Mouse (Mus musculus): Measurements from ENCODE around the gene Cygb. TPM values are rescaled to one million over a fixed set of nuclear protein-coding genes. Genes with fewer than 3 reads are reported as not detected.

The Cygb gene
- polyA plus RNA-seq, 1 experiment from 2014 or later = 2.7 TPM

GRCm38 (mm10) chr11:116659027-116659621 is 5.0 kb upstream of the Cygb start:
- H3K9me3 ChIP-seq (replicated peaks) = no peaks in the 10 kb centered on the region
- WGBS = 78% methylated on average over 15 of the region's 15 CpGs
- peaks cover 74% of the 10 kb centered on the region for H3K4me1 ChIP-seq
- H3K27ac ChIP-seq = peak overlapping the region; percentile 51; the same call in 1 of the 2 replicates
- H3K4me3 ChIP-seq = no peak overlapping the region
- peaks cover 55% of the 10 kb centered on the region for H3K27me3 ChIP-seq (ENCODE audit: low read depth, poor library complexity, severe bottlenecking)
- no peak for DNase-seq (ENCODE audit: low spot score)
- H3K36me3 ChIP-seq = no peaks in the 10 kb centered on the region

GRCm38 (mm10) chr11:116658238-116658637 is 4.1 kb upstream of the Cygb start:
- peak overlapping the region; percentile 83 for H3K27ac ChIP-seq
- 70% methylated on average over 10 of the region's 10 CpGs for WGBS
- peak overlapping the region; percentile 43; the same call in 1 of the 2 replicates for H3K4me3 ChIP-seq
- DNase-seq (ENCODE audit: low spot score) = no peak
- peaks cover 55% of the 10 kb centered on the region for H3K27me3 ChIP-seq (ENCODE audit: low read depth, poor library complexity, severe bottlenecking)
- H3K4me1 ChIP-seq = peaks cover 74% of the 10 kb centered on the region
- H3K36me3 ChIP-seq = no peaks in the 10 kb centered on the region
- H3K9me3 ChIP-seq (replicated peaks) = no peaks in the 10 kb centered on the region

GRCm38 (mm10) chr11:116657311-116658223 is 3.5 kb upstream of the Cygb start:
- Histone ChIP-seq H3K27me3 (ENCODE audit: low read depth, poor library complexity, severe bottlenecking) (peaks cover 55% of the 10 kb centered on the region), H3K27ac (peak overlapping the region; percentile 83), H3K36me3 (no peaks in the 10 kb centered on the region), H3K9me3 (replicated peaks) (no peaks in the 10 kb centered on the region), H3K4me3 (peak overlapping the region; percentile 43), H3K4me1 (peaks cover 74% of the 10 kb centered on the region)
- WGBS = 12% methylated on average over 22 of the region's 22 CpGs
- peak; percentile 90 for DNase-seq (ENCODE audit: low spot score)

- 81% methylated on average over 16 of the region's 16 CpGs for WGBS
- Histone ChIP-seq H3K27me3 (ENCODE audit: low read depth, poor library complexity, severe bottlenecking) (peaks cover 55% of the 10 kb centered on the region), H3K27ac (peak overlapping the region; percentile 83), H3K4me1 (peaks cover 69% of the 10 kb centered on the region), H3K36me3 (no peaks in the 10 kb centered on the region), H3K4me3 (peak overlapping the region; percentile 43; the same call in 1 of the 2 replicates), H3K9me3 (replicated peaks) (no peaks in the 10 kb centered on the region)
- no peak for DNase-seq (ENCODE audit: low spot score)
These were observed 2.5 kb upstream of the Cygb start for GRCm38 (mm10) chr11:116656348-116657191.

- Histone ChIP-seq H3K9me3 (replicated peaks) (no peaks in the 10 kb centered on the region), H3K4me3 (peak overlapping the region; percentile 66), H3K27ac (peak overlapping the region; percentile 69), H3K36me3 (no peaks in the 10 kb centered on the region), H3K4me1 (peaks cover 72% of the 10 kb centered on the region), H3K27me3 (ENCODE audit: low read depth, poor library complexity, severe bottlenecking) (peaks cover 62% of the 10 kb centered on the region)
- under 1% methylated on average over 47 of the region's 47 CpGs for WGBS
- peak; percentile 69 for DNase-seq (ENCODE audit: low spot score)
These were observed 348 bp downstream of the Cygb start for GRCm38 (mm10) chr11:116653709-116654221.

GRCm38 (mm10) chr11:116653234-116653633 is 879 bp downstream of the Cygb start, which contains the start of gene Prcd:
Gene Prcd, plus strand, starts transcription at chr11:116653534.
- Histone ChIP-seq H3K4me1 (peaks cover 74% of the 10 kb centered on the region), H3K36me3 (no peaks in the 10 kb centered on the region), H3K27ac (peak within 1 kb of the TSS; percentile 69), H3K4me3 (peak within 1 kb of the TSS; percentile 66), H3K9me3 (replicated peaks) (no peaks in the 10 kb centered on the region), H3K27me3 (ENCODE audit: low read depth, poor library complexity, severe bottlenecking) (peaks cover 62% of the 10 kb centered on the region)
- no peak for DNase-seq (ENCODE audit: low spot score)
- 3% methylated on average over 10 of the region's 10 CpGs for WGBS

GRCm38 (mm10) chr11:116652330-116653098 is 1.6 kb downstream of the Cygb start:
- Histone ChIP-seq H3K27me3 (ENCODE audit: low read depth, poor library complexity, severe bottlenecking) (peaks cover 62% of the 10 kb centered on the region), H3K4me3 (peak overlapping the region; percentile 66; the same call in 1 of the 2 replicates)
- 60% methylated on average over 25 of the region's 25 CpGs for WGBS

GRCm38 (mm10) chr11:116651339-116651738 is 2.8 kb downstream of the Cygb start:
- H3K27me3 ChIP-seq (ENCODE audit: low read depth, poor library complexity, severe bottlenecking) = peaks cover 60% of the 10 kb centered on the region
- no peaks in the 10 kb centered on the region for H3K36me3 ChIP-seq
- DNase-seq (ENCODE audit: low spot score) = no peak
- no peak overlapping the region for H3K4me3 ChIP-seq
- H3K27ac ChIP-seq = peak overlapping the region; percentile 21; the same call in 1 of the 2 replicates
- H3K4me1 ChIP-seq = peaks cover 74% of the 10 kb centered on the region
- H3K9me3 ChIP-seq (replicated peaks) = no peaks in the 10 kb centered on the region
- 78% methylated on average over 8 of the region's 8 CpGs for WGBS

More at GRCm38 (mm10) chr11:116652330-116653098, 1.6 kb downstream of the Cygb start:
- Histone ChIP-seq H3K27ac (0 out of 2 replicates have a peak overlapping the region, but pooled peaks have one; percentile 7), H3K4me1 (peaks cover 74% of the 10 kb centered on the region), H3K36me3 (no peaks in the 10 kb centered on the region), H3K9me3 (replicated peaks) (no peaks in the 10 kb centered on the region)
- DNase-seq (ENCODE audit: low spot score) = no peak

GRCm38 (mm10) chr11:116650811-116651210 is 3.3 kb downstream of the Cygb start:
- no peaks in the 10 kb centered on the region for H3K9me3 ChIP-seq (replicated peaks)
- no peak overlapping the region for H3K4me3 ChIP-seq
- no peak for DNase-seq (ENCODE audit: low spot score)
- H3K4me1 ChIP-seq = peaks cover 78% of the 10 kb centered on the region
- 86% methylated on average over 8 of the region's 8 CpGs for WGBS
- peaks cover 54% of the 10 kb centered on the region for H3K27me3 ChIP-seq (ENCODE audit: low read depth, poor library complexity, severe bottlenecking)
- H3K36me3 ChIP-seq = no peaks in the 10 kb centered on the region
- no peak overlapping the region for H3K27ac ChIP-seq

GRCm38 (mm10) chr11:116649711-116650337 is 4.3 kb downstream of the Cygb start:
- Histone ChIP-seq H3K9me3 (replicated peaks) (no peaks in the 10 kb centered on the region), H3K27ac (peak overlapping the region; percentile 91), H3K4me1 (peaks cover 86% of the 10 kb centered on the region), H3K4me3 (no peak overlapping the region), H3K27me3 (ENCODE audit: low read depth, poor library complexity, severe bottlenecking) (peaks cover 47% of the 10 kb centered on the region), H3K36me3 (no peaks in the 10 kb centered on the region)
- 92% methylated on average over 13 of the region's 13 CpGs for WGBS
- no peak for DNase-seq (ENCODE audit: low spot score)

- no peak overlapping the region for H3K4me3 ChIP-seq
- peaks cover 39% of the 10 kb centered on the region for H3K27me3 ChIP-seq (ENCODE audit: low read depth, poor library complexity, severe bottlenecking)
- 78% methylated on average over 10 of the region's 10 CpGs for WGBS
- no peak for DNase-seq (ENCODE audit: low spot score)
- peak overlapping the region; percentile 91 for H3K27ac ChIP-seq
- H3K9me3 ChIP-seq (replicated peaks) = no peaks in the 10 kb centered on the region
- peaks cover 86% of the 10 kb centered on the region for H3K4me1 ChIP-seq
- H3K36me3 ChIP-seq = no peaks in the 10 kb centered on the region
These were observed 5.1 kb downstream of the Cygb start for GRCm38 (mm10) chr11:116648976-116649375.
